Mouse (Mus musculus) layer of hippocampus, postnatal 25 days (tissue): Measurements from ENCODE around the gene Dnajc28. TPM values are rescaled to one million over a fixed set of nuclear protein-coding genes. Genes with fewer than 3 reads are reported as not detected.
A peak's percentile ranks its signal among the peaks of the same experiment; 100 is the strongest.

Experiments
- DNase-seq, 2 experiments: peaks; one replicate each; pipeline ENCODE4 v3.0.0; 2022; ENCODE audit warnings: mixed read lengths in 2 of 2, low spot score in 1 of 2; ENCODE audit errors: extremely low spot score in 1 of 2
- total RNA-seq, 2 experiments: library from RNA; stranded (reverse); gene quantifications; 2 replicates each; pipeline ENCODE4 v1.2.3; 2021

Dnajc28 gene
- total RNA-seq, 2 experiments from 2014 or later = 8.2 to 10.3 TPM

DNA sequence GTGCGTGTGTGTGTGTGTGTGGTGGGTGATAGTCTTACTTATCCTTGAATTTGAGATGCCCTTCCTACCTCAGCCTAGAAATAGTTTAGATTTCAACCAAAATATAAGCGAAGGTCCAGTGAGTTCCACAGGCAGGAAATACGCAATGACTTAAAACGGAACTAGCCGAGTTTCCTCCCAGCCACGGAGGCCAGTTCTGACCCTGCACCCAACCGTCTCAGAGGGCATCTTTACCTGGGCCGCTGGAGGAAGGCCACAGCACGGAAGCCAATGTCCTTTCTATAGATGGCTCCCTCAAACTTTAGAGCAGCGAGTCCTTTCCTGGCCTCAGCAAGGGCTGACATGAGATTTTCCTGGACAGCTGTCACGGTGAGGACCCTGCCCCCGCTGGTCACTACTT is 14.8 kb upstream of the Dnajc28 start:
- no peak for DNase-seq

DNA sequence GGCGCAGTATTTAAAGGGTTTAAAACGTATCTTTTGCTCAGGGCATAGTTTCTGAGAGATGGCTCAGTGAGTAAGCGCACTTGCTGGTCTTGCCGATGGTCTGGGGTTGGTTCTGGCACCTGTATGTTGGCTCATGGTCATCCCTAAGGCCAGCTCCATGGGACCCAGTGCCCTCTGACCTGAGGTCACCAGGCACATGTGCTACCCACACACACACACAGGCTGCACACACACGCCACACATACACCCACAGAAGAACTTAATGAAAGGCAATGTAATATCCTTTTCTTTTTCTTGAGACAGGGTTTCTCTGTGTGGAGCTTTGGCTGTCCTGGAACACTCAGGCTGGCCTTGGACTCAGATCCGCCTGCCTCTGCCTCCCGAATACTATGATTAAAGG is 14.1 kb upstream of the Dnajc28 start:
- DNase-seq = no peak

DNA sequence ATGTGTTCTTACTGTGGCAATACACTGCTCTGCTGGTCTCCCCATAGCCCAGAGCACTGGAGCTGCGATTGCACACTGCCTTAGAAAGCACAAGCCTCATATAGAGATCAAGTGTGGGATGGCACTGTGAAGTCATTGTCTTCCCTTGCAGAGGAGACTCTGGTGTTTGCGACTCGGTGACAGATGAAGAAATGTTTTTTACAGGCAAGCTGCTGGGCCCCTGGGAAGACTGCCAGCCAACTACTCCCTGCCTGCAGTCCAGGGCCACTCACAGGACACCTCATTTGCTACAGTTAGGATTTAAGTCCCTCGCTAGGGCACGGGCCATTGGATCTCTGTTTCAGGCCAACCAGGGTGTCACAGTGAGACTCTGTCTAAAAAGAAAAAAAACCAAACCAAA is 13.6 kb upstream of the Dnajc28 start:
- DNase-seq = no peak

DNA sequence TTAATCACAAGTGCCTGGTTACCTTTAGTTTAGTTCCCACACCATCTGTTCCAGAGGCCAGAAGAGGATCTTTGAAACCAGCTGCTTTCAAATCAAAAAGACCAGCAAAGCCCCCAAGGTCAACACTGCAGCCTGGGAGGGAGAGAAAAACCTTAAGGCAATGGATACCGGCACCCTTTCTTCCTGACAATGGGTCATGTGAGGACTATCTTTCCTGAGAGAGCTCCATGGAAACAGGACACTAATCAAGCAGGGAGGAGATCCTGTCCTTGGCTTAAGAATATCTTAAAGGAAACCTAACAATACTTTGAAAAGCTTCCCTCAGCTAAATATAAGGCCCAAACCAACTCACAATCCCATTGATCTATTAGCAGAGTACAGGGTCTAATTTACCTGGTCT is 11.8 kb upstream of the Dnajc28 start:
- DNase-seq = no peak

DNA sequence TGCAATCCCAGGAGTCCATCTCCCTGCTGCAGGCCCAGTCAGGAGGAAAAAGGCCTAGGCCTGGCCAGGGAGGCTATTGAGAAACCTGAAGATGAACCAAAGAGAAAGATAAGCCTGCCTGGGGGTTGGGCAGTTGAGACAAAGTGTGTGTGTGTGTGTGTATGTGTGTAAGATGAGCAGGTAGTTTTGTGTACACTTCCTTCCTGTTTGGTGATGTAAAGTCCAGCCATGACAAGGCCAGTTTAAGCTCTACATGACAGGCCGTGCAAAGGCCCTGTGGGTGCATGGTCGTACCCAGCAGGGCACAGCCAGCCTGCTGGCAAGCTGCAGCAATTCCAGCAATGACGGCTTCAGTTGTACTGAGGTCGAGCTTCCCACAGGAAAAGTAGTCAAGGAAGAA is 10.9 kb upstream of the Dnajc28 start:
- no peak for DNase-seq

DNA sequence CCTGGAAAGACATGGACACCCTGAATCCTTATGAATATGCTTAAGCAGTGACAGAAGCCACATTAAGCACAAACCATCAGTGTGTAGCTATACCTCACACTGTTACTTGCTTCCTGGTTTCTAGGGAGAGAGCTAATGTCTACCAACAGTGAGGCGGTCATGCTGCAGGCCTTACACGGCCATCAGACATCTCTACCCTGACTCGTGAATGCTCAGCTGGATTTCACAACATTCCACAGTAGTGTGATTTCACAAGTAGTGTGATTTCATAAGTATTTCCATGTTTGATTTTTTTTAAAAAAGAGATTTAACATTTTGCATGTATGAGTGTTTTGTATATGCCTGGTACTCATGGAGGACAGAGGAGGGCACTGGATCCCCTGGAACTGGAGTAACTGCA is 9.8 kb upstream of the Dnajc28 start:
- DNase-seq = no peak

DNA sequence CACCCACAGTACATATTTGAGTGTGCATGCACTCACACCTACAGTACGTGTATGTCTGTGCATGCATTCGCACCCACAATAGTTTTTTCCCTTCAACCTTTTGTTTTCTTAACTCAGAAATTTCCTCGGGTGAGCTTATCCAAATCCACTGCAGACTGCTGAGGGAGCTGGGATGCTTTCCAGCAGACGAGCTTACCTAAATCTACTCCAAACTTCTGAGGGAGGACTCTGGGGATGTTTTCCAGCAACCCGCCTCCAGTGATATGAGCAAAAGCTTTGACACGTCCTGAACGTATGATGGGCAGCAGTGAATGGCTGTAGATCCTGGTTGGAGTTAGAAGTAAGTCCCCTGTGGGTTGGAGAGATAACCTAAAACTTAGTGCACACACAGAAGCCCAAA is 9.0 kb upstream of the Dnajc28 start:
- DNase-seq = no peak

DNA sequence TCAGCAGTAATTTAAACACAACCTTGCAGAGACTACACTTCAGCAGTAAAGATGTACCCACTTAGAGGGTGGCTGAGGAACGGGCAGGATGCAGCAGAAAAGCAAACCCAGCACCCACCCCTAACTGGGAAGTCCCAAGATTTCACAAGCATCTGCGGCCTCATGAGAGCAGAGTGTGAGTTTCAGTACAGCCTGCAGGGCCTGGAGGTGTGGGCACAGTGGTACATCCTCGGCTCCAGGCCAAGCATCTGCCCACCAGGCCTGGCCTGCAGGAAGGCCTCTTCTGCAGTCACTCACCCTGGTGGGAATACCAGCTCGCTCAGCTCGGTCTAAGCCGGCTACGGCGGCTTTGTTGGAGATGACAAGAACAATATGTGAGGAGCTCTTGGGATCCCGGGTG is 4.2 kb upstream of the Dnajc28 start:
- DNase-seq = no peak

DNA sequence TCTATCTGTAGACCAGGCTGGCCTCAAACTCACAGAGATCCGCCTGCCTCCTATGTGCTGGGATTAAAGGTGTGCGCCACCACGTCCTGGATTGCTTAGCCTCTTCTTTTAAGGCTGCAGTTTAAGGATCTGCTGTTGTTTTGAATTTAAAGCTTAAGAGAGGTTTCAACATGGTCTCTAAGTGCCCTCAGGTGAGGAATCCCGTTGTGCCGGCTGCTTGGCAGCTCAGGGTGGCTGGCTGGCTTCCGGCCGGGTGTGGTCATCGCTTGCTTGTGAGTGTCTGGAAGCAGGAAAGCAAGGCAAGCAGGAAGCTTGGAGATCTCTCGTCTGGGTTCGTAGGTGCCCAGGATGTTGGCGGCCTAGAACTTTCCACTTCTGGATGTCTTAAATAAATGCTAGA is 2.2 kb upstream of the Dnajc28 start:
- no peak for DNase-seq

DNA sequence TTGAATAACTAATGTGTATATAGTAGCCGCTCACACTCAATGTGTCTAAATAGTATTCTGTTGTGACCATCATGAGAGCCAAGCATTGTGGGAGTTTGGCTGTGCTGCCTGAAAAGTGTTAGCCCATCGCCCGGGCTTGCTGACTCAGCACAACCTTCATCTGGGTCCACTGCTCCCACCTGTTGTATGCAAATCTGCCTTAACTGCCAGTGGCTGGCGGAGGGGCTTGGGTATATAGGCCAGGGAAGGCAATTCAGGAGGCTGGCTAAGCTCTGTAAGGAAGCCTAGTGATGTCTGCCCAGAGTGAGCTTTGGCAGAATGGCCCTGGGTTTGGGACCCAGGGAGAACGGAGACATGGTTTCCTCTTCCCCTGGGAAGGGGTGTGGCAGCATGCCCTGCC is 1.4 kb upstream of the Dnajc28 start:
- no peak for DNase-seq

DNA sequence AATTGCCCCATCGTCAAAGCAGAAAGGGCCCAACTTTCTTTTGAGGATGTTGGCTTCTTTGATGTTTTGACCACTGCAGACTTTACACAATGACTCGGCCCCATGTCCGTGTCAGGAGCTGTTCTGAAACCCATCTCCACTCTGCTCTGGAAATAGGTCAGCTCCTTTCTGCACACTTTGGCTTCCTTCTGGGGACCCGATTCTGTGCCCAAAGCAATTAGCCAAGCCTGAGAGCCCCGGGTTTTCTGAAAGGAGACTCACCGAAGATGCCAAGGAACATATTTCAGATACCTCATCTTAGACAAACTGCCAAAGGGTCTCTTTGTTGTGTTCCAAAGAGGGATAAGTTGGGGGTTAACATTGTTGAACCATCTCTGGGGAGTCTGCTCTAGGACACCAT is 4.3 kb downstream of the Dnajc28 start:
- DNase-seq = no peak

DNA sequence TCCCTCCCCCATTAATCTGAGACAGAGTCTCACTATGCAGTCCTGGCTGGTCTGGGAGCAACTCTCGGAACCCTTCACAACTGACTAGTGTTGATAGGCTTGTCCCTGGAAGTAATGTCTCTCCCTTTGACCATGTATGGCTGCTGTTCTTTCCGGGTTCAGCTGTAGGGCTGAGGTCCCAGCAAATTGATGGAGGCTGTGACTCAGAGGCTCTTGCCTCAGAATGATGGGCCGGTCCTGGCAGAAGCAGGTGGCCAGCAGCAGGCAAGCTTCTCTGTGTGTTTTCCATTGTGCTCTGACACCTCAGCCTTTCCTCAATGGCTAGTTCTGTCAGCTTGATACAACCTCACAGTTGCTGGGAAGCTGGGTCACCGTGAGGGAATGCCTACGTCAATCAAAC is 6.3 kb downstream of the Dnajc28 start:
- DNase-seq = no peak

DNA sequence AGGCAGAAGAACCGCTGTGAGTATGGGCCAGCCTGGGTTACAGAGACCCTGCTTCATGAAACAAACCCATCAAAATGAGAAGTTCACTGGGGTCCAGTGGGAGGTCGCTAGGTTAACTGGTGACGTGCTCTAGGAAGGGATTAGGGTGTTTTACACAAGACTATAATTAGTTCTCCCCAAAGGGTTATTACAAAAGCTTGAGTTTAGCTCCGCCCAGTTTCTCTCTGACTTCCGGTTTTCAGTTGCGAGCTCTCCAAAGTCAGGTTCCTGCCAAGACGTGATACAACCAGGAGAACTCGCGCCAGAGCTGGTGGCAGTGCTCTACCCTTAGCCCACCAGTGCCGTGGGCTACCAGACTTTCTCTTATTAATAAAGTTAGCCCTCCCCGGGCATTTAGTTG is 7.6 kb downstream of the Dnajc28 start:
- DNase-seq = no peak

DNA sequence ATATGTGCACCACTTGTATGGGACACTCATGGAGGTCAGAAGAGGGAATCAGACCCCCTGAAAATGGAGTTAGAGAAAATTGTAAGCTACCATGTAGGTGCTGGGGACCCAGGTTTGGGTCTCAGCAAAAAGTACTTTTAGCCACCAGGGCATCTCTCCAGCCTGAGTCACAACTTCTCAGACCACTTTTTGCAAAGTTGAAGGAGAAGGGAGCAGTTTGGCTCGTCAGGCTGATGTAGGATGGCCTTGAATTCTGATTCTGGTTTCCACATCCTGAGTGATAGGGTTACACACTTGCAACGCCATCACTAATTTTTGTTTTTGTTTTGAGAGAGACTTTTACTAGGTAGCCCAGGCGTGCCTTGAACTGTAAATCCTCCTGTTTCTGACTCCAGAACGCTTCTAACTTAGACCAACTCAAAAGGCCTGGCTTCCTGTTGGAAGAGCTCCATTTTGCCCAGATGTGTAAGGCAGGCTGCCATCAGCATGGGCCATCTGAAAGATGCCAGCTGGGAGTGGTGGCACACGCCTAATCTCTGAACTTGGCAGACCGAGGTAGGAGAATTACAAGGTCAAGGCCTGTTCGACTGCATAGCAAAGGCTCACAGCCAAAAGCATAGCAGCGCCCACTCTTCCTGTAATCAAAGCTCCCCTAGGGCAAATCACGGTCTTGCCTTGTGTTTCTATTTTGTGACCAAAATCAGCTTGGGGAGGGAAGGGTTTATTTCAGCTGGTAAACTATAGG is 9.2 kb downstream of the Dnajc28 start:
- DNase-seq = no peak

DNA sequence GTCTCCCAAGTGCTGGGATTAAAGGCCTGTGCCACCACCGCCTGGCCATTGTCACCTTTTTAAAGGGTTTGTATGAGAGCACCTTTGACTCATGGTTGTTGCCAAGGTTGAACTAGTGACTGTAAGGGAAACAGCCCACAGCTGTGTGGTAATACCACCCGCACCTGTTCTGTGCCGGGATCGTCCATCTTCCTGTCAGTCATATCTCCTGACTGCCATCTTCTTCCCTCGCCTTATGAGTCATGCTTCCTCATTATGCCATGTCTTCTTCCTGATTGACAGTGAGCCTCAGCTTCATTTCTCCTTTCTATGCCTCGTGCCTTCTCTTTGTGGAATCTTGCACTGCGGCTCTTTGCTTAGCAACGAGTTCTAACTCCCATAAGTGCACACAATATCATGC is 11.9 kb downstream of the Dnajc28 start:
- DNase-seq = no peak

DNA sequence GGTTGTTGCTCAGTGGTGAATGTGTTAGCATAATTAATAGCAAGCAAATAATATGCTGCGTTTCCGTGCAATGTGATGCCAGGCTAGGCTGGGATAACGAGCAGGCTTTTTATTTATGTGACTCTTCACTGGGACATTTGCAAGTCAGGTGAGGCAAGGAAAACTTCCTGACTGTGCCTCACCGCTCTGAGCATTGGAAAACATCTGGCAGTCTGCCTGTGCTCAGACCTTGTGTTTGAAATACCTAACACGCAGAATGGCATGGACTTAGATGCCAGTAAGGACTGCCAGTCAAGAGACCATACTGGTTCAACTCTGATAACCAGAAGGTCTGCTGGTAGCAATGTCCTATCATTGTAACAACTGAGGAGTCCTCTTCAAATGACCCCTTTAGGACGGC is 13.7 kb downstream of the Dnajc28 start:
- DNase-seq = no peak

DNA sequence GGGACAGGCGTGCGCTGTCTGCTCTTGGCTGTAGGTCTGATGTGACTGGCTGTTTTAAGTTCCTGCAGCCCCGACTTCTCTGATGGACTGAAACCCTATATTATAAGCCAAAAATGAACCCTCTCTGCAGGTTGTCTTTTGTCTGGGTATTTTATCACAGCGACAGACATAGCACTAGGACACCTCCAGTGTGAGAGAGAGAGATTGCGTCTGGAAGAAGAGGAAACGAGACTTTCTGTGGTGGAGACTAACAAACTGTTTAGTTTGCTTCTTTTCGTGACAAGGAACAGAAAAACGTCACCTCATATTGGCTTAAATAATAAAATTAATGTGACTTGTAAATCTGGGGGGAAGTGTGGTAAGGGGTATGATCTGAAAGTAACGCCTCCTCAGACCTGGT is 17.1 kb downstream of the Dnajc28 start:
- DNase-seq = no peak

DNA sequence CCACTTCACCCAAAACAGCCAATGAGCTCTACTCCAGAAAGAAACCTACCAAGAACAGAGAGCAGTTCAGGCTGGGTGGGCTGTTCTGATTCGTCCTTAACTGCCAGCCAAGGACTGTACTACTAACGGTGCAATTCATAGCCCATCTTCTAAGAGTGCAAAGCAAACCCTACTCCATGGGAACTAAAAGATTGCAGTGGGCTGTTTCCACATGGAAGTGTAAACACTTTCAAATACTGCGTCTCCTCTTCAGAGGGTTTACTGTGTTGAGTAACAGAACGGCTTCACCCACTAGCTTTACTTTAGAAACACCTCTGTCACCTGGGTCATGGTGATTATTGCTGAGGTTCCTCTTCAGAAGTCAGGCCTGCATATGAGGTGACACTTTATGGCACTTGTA is 17.7 kb downstream of the Dnajc28 start:
- no peak for DNase-seq

DNA sequence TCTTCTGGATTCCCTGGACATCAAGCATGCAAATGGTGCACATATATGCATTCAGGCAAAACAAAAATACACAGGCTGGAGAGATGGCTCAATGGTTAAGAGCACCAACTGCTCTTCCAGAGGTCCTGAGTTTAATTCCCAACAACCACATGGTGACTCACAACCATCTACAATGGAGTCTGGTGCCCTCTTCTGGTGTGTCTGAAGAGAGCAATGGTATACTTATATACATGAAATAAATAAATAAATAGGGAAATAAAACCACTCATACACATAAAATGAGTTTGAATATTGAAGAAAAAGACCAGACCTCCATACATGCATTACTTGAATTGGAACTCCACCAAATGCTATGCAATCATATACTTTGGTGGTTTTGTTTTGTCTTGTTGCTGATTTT is 19.6 kb downstream of the Dnajc28 start:
- no peak for DNase-seq

DNA sequence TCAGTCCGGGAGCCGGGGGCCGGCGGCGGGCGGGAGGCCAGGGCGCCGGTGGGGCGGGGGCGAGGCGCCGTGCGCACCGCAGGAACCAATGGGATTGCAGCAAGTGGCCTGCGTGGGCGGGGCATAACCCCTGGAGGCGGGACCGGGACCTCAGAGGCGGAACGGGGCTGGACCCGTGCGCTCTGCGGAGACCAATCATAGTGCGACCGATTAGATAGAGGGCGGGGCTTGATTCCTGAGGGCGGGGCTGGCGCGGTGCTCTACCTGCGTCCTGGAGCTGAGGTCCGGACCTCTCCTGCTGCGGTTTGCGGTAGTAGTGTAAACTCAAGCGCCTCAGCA is 21.2 kb downstream of the Dnajc28 start, which contains the start of gene Tmem50b:
Gene Tmem50b (minus strand): TSS at position 129 of the 339 bp plus-strand sequence.
- peak; percentile 98 for DNase-seq

DNA sequence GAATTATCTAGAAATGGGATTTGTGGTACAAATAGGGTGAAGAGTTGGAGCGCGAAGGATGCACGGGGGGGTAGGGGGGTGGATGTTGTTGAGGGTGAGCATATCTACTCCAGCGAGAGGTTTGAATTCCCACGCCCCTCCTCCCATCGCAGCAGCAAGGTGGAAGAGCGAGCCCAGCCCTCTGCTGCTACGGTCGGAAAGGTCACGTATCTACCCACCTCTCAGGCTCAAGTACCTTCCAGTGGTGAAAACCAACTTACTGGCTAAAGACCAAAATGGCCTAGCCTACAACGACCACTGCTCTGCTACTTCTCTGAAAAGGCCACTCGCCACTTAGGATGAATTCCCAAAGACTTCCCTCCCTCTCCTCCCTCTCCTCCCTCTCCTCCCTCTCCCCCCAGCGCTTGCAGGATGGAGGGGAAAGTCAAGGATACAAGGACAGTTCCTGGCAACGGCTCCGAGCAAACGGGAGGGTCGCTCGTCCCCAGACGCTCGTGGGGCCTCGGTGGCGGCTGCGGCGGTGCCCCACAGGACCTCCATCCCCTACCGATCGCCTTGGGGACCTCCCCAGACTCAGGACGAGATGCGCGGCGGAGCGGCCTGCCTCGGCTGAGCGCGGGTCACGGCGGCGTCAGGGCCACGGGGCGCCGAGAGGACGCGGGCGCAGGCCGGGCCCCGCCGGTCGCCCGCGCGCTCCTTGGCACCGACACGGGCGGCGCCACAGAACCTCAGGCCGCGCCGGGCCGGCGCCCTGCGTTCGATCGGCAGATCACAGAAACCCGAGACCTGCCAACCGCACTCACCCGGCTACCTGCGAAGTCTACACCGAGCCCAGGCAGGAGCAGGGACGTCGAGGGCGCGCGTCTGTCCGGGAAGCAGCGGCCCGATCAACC is 21.8 kb downstream of the Dnajc28 start:
- DNase-seq = peak in 1 of 2 experiments; percentile 24

DNA sequence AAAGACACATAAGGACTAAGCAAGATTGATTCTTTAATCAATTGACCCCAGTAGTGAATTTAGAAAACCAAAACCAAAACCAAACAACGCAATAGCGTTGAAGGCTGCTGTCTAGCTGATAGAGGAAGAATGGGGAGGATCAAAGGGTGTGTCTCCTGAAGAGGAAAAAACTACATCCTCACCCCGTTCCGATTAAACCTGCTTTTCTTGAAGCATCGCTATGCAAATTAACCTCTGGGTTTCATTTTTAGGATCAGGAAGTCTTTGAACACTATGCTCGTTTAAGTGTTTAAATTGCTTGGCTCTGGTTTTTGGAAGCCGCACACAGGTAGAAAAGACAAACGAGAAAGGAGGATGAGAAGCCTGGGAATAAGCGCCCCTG is 22.4 kb downstream of the Dnajc28 start:
- no peak for DNase-seq
